Mouse (Mus musculus) testis, adult 10 weeks (tissue): ENCODE data around the gene Opn3. TPM values are rescaled to one million over a fixed set of nuclear protein-coding genes. Genes with fewer than 3 reads are reported as not detected.

Experiments
- polyA plus RNA-seq: library from polyadenylated mRNA; stranded (reverse); fragments of 350-450 nt; fragmentation: Illumina TruSeq; extraction: RNeasy Lipid Tissue Mini Kit (QIAGEN cat#74804); gene quantifications from one replicate; pipeline ENCODE4 v1.2.3, GENCODE M21; 2014; ENCODE audit warnings: low read depth, low replicate concordance

The Opn3 gene
- 11.8 TPM for polyA plus RNA-seq

DNA sequence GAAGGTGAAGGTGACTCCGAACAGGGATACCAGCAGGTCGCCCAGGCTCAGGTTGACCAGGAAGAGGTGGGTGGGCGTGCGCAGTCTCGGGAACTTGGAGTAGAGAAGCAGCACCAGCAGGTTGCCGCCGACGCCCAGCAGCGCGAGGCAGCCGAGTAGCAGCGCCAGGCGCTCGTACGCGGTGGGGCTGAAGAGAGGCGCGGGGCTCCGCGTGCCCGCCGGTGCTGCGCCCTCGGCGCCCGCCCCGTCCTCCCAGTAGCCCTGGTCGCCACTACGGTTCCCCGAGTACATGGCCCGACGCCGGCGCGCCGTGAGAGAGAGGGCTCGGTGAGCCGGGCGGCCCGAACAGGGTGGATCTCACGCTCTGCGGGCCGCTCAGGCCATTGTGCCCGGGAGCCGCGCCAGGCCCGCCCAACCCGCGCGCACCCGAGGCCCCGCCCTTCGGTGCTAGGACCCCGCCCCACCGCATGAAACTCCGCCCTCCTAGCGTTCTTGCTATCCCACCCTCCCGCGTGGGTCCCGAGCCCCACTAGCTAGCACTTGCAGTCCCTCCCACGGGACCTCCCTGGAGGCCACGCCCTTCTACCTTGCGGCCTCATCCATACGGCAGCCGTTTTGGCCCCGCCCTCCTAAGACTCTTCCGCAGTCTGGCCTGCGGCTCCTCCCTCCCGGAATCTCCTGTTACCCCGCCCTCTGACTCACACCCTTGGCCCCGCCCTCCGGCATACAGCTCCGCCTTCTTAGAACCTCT is at the start of gene Opn3, which contains the start of gene Chml:
Gene Opn3, minus strand, starts transcription at position 531 of the 751 bp plus-strand sequence.
Gene Chml, minus strand, starts transcription at position 656 of the 751 bp plus-strand sequence.

DNA sequence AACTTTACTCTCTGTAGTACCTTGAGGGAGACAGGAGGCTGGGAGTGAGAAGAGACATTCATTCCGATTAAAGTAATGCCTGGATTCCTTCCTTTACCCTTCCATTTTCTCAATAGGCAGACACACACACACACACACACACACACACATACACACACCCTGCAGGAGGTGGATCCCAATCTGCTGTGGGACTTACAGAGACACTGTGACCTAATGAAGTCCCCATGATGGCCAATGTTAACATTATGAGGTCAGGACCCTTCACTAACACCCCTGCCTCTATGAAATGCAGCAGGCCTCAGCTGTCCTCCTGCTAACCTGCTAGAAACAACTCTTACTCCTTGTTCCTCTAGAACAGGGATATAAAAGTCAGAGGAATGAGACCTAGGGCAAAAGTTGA is 5.7 kb upstream of the Opn3 start, which contains the start of gene Wdr64:
Gene Wdr64, plus strand, starts transcription at position 301 of the 400 bp plus-strand sequence.

DNA sequence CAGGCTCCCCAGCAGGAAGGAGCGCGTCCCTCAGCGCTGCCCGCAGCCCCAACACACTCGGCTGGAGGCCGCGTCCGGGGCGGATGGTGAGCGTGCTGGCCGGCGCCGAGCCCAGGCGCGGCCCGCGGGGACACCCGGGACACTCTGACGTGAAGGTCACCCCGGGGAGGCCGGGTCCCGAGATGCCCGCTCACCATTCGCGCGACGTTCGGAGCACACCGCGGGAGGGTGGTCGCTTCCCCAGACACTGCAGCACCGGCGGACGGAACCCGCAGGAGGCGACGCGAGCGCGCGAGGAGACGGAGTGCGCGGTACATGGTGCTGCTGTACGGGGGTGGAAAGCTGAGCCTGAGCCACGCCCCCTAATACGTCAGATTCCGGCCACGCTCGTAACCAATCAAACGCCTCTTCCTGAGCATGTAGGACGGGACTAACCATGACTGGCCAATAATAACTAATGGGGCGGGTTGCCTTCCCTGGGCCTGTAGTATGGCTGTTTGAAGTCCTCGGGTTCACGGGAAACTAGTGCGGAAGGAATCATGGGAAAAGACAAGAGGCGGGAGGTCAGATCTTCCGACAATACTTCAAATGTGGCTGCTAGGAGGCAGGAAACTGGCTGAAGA is 67.2 kb downstream of the Opn3 start, which contains the start of gene Fh1:
Gene Fh1, minus strand, starts transcription at position 379 of the 623 bp plus-strand sequence.

DNA sequence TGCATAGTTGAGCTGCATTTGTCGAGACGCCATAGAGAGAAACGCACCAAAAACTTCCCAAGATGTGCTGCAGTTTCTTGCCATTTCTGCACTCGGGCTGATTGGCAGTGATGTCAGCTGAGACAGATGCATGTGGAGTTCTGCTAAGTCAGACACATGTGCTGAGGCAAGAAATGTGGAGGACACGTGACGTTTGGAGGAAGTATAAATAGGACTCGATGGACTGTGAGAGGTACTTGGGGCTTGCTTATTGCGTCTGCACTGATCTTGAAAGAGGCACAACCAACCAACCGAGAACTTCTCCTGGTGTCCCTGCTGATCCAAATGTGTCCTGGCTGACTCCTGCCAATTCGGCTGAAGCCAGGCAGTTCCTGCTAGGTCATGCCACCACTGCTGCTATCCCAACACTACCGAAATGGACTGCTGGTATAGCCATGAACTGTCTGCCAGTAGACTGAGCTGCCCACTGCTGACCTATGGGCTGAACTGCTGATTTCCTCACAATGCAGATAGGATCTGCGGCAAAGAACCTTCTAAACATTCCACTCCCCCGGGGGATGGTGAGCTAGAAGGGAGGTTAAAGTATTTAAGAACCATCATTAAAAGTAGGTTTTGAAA is 72.7 kb downstream of the Opn3 start, which contains the start of gene Kmo:
Gene Kmo, plus strand, starts transcription at position 568 of the 618 bp plus-strand sequence.

Other genes with a start within 250 kb of the Opn3 start
- gene Rgs7, start 200.3 kb downstream of the Opn3 start, polyA plus RNA-seq: 0.28 TPM
- gene Kmo, start 72.4 kb downstream of the Opn3 start, polyA plus RNA-seq: 1.3 TPM
- 72.4 TPM for gene Fh1, start 67.1 kb downstream of the Opn3 start, polyA plus RNA-seq
- gene Chml, start 125 bp upstream of the Opn3 start, polyA plus RNA-seq: 17.2 TPM
- gene Wdr64, start 5.8 kb upstream of the Opn3 start, polyA plus RNA-seq: 269 TPM
- 13.8 TPM for gene Exo1, start 187.8 kb upstream of the Opn3 start, polyA plus RNA-seq
- gene Gm38100, start 227.6 kb upstream of the Opn3 start, polyA plus RNA-seq: not detected